ENCODE assay signal across 18 mouse cellular contexts in genomic region chr5:119808713-119809112, GRCm38 (mm10). TPM values are rescaled to one million over a fixed set of nuclear protein-coding genes. Genes with fewer than 3 reads are reported as not detected.
"Had no signal": no experiment of that assay in that cellular context is flagged by ENCODE, and none has a peak within 500 bp of the region (broad histone marks: within the 10 kb centered on the region; RNA-seq: fewer than 3 reads in every experiment).

No protein-coding gene starts in this region.

- DNase-seq: liver, embryonic 13.5 days; liver, postnatal 0 days; lung, adult 2 months; right cerebral cortex, postnatal 14 days; thymus, adult 2 months; thymus, postnatal 25 days; thymus, postnatal 4 days had no signal

- H3K9ac ChIP-seq: liver, embryonic 13.5 days; liver, embryonic 15.5 days; liver, postnatal 0 days; midbrain, embryonic 13.5 days; midbrain, embryonic 15.5 days; neural tube, embryonic 12.5 days; stomach, embryonic 15.5 days had no signal

- ATAC-seq: liver, postnatal 0 days; lung, postnatal 0 days; midbrain, embryonic 13.5 days; midbrain, embryonic 15.5 days had no signal

- H3K27ac ChIP-seq: liver, embryonic 13.5 days; liver, embryonic 15.5 days; macrophage; midbrain, embryonic 13.5 days; midbrain, embryonic 15.5 days; neural tube, embryonic 12.5 days; stomach, embryonic 15.5 days; stomach, postnatal 0 days had no signal

- H3K4me2 ChIP-seq: liver, embryonic 11.5 days; liver, embryonic 13.5 days; liver, embryonic 15.5 days; midbrain, embryonic 13.5 days; midbrain, embryonic 15.5 days; neural tube, embryonic 12.5 days; stomach, embryonic 15.5 days had no signal

- H3K4me1 ChIP-seq: liver, embryonic 13.5 days; liver, embryonic 15.5 days; midbrain, embryonic 13.5 days; midbrain, embryonic 15.5 days; neural tube, embryonic 12.5 days; stomach, embryonic 15.5 days had no signal

- H3K9me3 ChIP-seq: liver, embryonic 13.5 days; liver, embryonic 15.5 days; midbrain, embryonic 13.5 days; midbrain, embryonic 15.5 days; neural tube, embryonic 12.5 days; stomach, embryonic 15.5 days had no signal

- H3K4me3 ChIP-seq: liver, embryonic 13.5 days; liver, embryonic 15.5 days; megakaryocyte, embryonic 14.5 days; midbrain, embryonic 13.5 days; midbrain, embryonic 15.5 days; neural tube, embryonic 12.5 days; stomach, embryonic 15.5 days had no signal

- H3K36me3 ChIP-seq: liver, embryonic 13.5 days; liver, embryonic 15.5 days; midbrain, embryonic 13.5 days; midbrain, embryonic 15.5 days; neural tube, embryonic 12.5 days; stomach, embryonic 15.5 days had no signal

RNA-seq across cellular contexts. Expression of gene Tbx5, which starts 23.8 kb away (rescaled TPM):
- polyA plus RNA-seq: liver, postnatal 0 days; macrophage; midbrain, embryonic 13.5 days; neural tube, embryonic 12.5 days; spleen, adult 2 months had no signal
